Mouse (Mus musculus): ENCODE results near the gene Ei24. TPM values are rescaled to one million over a fixed set of nuclear protein-coding genes. Genes with fewer than 3 reads are reported as not detected.

The Ei24 gene
- polyA plus RNA-seq (2012; rRNA removed), result 97.8 and 103 TPM in 2 replicates

GRCm38 (mm10) chr9:36796781-36797555, at the start of gene Ei24:
TSS of gene Ei24 (minus strand) at chr9:36797393.

GRCm38 (mm10) chr9:36821644-36822000, 24.4 kb upstream of the Ei24 start, which contains the start of gene Fez1:
TSS of gene Fez1 (plus strand) at chr9:36821864.

GRCm38 (mm10) chr9:36767203-36768143, 29.7 kb downstream of the Ei24 start, which contains the start of gene Stt3a:
TSS of gene Stt3a (minus strand) at chr9:36767679.

Other genes starting within 250 kb of the Ei24 start
- gene Gm17689, start 214.8 kb downstream of the Ei24 start, polyA plus RNA-seq (2012; rRNA removed), result not detected in 2 replicates
- not detected in 2 replicates for gene A630095E13Rik, start 154.0 kb downstream of the Ei24 start, polyA plus RNA-seq (2012; rRNA removed)
- not detected in 2 replicates for gene Acrv1, start 104.2 kb downstream of the Ei24 start, polyA plus RNA-seq (2012; rRNA removed)
- gene Chek1, start 70.3 kb downstream of the Ei24 start, polyA plus RNA-seq (2012; rRNA removed), result 10.2 and 12.0 TPM in 2 replicates
- gene Stt3a, start 29.7 kb downstream of the Ei24 start, polyA plus RNA-seq (2012; rRNA removed), result 92.6 and 117 TPM in 2 replicates
- 308 and 382 TPM in 2 replicates for gene Fez1, start 24.5 kb upstream of the Ei24 start, polyA plus RNA-seq (2012; rRNA removed)